Mouse (Mus musculus) adrenal gland, adult 2 months (tissue): ENCODE measurements around the gene Zg16. TPM values are rescaled to one million over a fixed set of nuclear protein-coding genes. Genes with fewer than 3 reads are reported as not detected.

ENCODE experiments used
- DNase-seq: peaks from one replicate; pipeline ENCODE4 v3.0.0; 2021
- long read RNA-seq: library from polyadenylated mRNA; stranded (forward); transcript quantifications from one replicate; pipeline ENCODE4 v2.0.0, GENCODE M21; 2021
- polyA plus RNA-seq: library from polyadenylated mRNA; depleted of rRNA; stranded (reverse); fragments of >200 nt; gene quantifications from 2 replicates; pipeline ENCODE4 v1.2.3, GENCODE M21; 2012; rRNA removed
- total RNA-seq, 2 experiments: library from RNA; stranded (reverse); gene quantifications; 2 replicates each; pipeline ENCODE4 v1.2.3; 2021

The Zg16 gene
- total RNA-seq: not detected
- 0.18 and 0.49 TPM in 2 replicates for polyA plus RNA-seq
- long read RNA-seq: 0 reads

DNA sequence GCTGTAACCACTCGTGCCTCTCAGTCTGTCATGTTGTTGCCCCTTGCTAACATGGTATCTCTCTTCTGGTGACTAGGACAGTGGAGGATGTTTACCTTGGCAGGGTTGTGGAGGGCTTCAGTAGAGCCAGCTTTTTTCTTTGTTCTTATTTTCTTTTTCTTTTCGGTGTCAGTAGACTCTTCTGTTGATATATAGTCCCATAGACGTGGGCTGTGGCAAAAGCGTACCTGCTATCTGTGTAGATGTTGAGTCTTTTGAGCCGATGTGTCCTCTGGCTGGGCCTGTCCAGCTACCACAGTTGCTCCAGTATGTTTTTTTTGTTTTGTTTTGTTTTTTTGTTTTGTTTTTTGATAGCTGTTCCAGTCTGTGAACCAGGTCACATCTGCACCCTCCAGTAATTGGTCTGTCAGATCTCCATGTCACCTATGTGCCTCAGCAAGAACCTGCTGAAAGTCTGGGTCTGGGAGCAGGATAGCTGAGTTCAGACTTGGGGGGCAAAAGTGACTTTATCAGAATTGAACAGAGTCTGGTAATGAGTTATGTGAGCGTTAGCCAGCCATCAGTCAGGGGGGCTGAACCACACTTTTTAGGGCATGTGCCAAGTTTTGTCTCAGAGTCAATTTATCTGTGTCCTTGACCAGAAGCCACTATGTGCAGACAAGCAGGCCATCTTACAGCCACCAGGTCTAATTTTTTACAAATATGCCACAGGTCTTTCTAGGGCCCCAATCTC, at the start of gene Zg16:
Zg16 (minus strand) TSS at position 51 of the 733 bp plus-strand sequence.
- DNase-seq: peak; percentile 63

DNA sequence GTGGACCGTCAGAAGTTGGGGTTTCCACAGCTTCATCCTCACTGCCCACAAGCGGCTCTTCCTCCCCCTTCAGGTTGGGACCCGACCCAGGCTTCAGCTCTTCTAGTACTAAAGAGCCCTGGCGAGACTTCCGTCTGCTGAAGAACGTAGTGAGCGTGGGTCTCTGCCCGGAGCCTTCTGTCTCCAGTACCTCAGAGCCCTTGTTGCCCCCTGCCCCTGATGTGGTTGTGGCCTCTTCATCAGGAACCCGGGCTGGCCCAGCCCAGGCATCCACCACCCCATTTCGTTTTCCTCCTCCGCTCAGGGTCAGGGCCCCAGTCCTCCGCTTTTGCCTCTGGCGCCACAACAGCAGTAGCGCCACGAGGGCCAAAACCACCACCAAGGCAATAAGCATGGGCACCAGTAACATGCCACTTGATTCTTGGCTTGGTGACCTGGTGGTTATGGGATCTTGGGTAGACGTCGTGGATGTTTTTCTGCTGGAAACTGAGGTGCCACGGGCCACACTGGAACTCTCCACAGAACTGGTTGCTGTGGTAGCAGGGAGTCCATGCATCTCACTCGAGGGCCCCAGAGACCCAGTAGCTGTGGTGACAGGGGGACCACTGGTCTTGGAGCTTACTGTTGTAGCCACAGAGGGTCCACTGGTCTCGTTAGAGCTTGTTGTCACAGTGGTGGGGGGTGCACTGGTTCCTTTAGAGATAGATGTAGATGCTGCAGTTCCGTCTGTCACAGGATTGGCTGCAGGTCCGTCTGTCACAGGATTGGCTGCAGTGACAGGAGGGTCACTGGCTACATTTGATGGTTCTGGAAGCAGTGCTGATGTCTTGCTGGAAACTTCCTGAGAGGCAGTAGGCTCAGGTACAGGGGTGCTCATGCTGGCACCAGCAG, 49.3 kb upstream of the Zg16 start:
- no peak for DNase-seq

DNA sequence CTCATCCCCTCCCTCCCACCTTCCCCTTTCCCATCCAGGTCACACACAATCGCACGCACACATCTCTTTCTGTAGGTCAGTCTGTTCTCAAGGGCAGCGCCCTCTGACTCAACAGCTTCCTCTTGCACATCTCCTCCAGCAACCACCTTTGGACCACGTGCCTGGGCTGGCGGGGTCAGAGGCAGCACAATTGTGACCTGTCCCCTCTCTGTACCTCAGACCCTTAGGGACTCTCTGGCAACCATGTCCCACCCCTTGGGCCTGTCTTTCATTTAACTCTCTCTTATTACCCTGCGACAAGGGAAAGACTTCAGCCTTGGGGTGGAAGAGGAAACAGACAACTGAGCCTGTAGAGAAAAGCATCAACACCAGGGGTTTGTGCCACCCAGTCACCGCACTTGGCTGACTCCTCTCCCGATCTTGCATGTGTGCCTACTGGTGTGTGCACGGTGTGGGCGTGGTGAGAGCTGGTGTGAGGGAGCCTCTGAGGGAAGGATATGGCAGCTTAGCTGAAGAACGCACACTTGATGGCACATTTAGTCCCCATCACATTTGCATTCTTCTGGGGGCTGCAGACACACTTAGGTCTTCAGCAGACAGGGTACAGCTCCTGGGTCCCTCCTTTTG, 47.8 kb upstream of the Zg16 start:
- no peak for DNase-seq

DNA sequence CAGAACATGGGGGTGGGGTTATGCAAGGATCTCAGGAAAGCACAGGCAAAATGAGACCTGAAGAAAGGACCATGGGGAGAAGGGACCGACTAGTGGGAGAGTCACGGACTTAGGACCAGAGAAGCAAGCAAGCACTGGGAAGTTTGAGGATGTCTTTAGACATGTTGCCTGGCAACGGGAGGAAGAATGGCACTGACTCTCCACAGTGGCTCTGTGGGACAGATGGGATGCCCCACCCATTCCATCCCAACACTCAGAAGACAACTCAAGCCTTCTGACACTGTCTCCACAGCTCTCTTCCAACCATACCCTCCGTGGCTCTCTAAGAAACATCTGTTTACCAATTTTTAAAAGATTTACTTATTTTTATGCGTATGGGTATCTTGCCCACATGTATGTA, 46.0 kb upstream of the Zg16 start:
- DNase-seq: no peak

DNA sequence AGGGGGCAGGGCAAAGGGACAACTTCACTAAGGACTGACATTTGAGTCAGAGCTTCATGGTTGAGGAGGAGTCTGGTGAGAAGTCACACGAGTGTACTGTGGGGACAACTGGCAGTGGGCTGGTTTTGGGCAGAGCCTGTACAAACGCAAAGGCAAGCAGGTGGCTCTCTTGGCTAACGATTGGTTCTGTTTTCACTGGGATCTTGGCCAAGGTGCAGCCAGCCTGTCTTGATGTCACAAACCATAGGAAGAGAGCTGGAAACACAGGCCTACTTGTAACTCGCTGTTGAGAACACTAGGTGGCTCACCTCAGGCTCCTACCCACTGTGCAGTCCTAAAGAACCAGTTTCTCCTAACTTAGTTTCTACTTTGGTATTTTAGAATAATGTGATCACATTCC, 42.5 kb upstream of the Zg16 start:
- DNase-seq: peak; percentile 54

DNA sequence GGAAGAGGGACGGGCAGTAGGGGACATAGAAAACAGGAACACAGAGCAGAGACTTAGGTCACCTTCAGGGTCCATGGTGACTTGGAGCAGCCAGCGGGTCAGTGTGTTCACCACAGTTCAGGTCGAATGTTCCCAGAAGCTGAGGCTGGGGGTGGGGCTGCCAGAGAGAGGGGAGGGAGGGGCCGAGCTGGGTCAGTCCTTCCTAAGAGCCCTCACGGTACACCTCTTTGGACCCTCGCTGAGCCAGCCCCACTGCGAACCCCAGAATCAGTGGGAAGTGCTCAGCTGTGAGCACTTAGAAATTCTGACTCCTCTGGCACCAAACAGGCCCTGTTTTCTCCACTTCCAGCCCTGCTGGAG, 34.8 kb upstream of the Zg16 start, which contains the start of gene Qprt:
Qprt (minus strand) TSS at position 316 of the 360 bp plus-strand sequence.
- no peak for DNase-seq

DNA sequence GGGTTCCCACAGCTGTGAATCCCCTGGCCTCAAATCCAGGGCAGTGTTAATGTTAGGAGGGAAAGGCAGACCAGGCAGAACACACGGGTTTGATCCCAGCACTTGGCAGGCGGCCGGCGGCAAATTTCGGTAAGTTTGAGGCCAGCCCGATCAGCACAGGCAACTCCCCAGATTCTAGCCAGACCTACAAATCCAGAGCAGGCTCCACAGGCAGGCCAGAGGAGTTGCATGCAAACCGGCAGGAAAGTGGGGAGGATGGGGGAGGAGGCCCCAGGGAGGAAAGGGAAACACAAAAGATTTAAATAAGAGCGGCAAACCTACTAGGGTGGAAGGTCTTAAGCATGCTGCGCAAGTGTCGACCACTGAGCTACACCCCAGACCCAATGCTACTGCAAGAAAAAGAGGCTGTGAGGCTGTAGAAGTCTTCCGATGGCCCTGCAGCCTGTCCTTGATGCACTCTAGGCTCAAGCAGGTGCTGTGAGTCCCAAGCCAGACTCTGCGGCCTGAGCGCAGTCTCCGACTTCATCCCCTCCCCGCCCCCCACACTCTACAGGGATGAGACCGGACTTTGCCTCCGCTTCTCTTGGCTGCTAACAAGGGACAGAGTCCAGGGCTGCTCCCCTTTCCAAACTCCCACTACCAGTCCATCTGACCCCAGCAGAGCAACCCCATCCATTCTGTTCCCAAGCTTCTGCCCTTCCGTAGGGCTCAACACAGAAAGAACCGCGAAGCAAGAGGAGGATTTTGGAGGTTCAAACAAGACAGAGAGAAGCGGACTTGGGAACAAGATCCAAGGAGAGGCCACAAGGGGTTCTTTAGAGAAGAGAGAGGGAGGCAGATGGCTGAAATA, 34.2 kb upstream of the Zg16 start:
- DNase-seq: no peak

DNA sequence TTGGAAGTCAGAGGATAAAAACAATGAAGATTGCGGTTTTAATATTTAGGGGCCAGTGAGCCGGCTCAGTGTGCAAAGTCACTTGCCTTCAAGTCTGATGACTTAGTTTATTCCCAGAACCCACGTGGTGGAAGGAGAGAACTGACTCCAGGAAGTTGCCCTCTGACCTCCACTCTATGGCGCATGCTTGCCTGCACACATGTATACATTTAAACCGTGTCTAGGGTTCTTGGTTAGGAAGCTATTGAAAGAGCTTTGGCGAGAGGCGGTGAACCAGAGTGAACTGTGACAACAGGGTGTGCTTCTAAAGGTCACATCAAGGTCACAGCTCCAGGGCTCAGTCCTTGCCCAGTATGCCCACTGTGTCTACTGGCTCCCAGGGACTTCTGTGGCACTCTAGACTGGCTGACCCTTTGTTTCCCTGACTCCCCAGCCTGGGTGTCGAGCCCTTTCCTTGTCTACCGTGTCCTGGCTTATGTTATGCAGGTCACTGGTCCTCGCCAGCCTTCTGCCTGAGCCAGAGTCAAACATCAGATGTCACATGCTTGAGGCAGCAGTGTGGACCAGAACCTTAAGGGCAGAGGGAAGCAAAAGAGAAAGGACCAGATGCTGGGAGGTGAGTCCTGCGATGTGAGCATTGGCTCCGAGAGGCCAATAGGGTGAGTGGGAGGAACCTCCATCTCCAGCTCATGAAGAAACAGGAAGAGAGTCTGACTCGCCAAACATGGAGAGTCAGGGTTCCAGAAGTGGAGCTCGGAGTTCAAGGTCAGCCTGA, 31.7 kb upstream of the Zg16 start:
- DNase-seq: peak; percentile 29

DNA sequence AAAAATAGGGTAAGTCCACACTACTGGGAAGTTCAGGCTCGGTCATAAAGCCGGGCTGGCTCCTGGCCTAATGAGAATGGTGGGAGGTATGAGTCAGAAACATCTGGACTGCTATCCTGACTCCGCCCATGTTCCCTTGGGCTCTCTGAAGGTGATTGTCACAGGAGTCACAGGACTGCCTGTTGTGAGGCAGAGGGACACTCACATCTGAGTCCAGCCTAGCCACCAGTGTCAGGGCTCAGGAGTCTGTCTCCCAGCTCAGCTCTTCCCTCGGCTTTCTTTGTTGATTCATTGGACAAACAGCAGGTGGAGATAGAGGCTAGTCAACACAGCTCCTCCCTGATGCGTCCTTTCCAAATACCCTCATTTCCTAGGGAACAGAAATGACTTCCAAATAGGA, 30.8 kb upstream of the Zg16 start:
- peak; percentile 69 for DNase-seq

DNA sequence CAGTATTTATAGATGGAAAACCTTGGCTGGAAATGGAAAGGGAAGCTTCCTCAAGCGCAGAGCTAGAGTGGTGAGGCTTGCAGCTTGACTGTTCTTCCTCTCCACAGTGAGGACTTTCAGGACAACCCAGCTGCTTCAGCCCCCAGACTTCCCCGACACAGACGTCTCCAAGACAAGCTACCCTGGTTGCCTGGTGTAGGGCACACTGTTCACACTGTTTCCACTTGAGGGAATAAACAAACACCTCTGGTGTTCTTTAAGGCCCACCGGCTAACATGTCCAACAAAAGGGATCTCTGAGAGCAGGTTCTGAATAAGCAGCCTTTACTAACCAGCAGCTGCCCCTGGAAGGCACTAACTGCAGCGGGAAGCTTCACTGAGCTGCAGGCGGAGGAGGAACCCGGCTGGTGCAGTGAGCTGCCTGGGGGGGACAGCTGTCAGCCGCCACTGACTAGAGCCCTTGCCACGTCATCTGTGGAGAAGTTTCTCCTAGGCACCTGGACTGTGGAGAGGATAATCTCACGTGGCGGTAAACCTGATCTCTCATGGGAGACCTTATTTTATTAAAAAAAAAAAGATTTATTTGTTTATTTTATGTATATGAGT, 29.3 kb upstream of the Zg16 start:
- no peak for DNase-seq

DNA sequence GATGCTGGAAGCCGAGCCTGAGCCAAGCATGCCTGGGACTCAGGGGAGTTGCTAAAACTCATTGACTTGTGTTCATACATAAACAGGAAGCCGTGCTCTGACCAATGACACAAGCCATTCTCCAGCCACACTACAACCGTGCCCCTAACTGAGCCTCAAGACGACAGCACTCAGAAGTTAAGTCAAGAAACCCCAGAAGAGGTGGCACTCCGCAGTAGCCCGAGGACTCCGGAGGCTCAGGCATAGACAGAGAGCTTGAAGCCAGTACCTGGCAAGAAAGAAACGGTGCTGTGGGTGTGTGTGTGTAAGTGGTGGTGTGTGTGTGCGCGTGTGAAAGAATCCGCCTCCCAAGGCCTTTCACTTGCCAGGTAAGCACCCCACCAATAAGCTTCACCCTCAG, 27.8 kb upstream of the Zg16 start:
- DNase-seq: no peak

DNA sequence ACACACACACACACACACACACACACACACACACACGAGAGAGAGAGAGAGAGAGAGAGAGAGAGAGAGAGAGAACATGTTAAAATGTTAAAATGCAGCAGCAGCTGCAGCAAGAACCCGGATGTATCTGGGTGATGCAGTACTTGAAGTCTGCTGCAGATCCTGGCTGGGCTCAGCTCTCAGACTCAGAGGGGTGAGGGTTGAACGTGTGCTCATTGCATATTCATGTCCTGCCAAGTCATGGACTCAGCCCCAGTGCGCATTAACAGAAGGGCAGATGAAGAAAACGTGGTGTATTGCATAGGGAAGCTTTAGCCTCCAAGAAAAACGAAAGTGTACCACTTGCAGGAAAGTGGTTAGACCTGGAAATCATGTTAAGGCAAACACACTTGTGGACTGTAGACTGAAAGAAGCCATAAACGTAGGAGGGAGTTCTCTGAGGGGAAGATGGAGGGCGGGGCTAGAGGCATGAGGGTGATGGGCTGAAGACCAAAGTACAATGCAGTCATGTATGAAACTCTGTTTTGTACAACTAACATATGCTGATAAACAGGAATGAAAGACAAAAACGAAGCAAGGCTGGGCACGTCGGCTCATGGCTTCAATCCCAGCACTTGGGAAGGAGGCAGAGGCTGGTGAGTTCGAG, 26.6 kb upstream of the Zg16 start:
- DNase-seq: no peak

DNA sequence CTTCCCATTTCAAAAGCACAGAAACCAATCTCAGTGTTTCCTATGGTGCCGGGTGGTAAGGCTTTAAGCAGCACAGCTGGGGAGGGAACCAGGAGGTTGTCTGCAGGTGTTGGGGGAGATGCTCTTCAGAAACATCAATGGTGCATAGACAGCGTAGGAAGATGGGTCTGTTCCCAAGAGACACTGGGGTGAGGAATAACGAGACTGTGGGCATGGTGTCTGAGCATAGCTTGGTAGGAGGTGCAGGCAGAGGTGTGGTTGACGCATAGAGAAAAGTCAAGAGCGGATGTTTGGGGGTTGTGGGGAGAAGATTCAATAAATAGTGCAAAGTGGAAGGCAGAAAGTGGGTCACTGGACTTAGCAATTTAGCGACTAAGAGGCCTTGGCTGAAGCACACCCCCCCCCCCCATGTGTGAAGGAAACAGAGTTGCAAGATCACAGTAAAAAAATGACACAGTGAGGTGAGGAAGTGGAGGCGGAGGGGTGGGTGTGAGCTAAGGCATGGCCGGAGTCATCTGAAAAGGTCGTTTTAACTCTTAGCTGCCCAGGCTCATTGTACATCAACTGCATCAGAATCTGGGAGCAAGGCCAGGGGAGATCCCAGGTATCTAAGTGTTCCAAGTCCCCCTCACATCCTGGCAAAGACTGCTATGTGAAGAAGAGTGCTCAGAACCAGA, 25.9 kb upstream of the Zg16 start:
- no peak for DNase-seq

DNA sequence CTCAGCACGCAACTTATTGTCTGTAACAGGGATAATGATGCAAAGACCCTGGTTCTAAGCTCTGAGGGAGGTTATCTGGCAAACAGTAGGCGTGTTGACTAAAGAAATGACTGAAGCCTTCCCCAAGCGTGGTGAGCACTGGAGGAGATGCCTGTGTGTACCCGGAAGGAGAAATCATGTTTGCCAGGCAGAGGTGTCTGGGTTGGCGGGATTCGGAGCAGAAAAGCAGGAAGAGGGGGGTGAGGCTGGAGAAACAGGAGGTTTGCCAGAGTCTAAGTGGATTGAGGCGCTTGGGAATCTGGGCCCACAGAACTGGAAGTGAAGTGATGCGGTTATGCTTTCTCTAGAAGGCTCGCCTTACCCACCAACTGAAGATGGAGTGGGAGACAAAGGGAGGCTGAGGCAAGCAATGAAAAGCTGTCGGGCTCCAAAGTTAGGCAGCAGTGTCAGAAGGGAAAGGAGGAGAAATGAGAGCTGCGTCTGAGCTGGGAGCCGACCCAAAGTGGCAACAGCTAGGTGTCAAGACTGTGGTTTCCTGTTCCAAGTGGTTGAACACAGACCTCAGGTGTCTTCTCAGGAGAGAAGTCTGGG, 25.2 kb upstream of the Zg16 start:
- DNase-seq: no peak

DNA sequence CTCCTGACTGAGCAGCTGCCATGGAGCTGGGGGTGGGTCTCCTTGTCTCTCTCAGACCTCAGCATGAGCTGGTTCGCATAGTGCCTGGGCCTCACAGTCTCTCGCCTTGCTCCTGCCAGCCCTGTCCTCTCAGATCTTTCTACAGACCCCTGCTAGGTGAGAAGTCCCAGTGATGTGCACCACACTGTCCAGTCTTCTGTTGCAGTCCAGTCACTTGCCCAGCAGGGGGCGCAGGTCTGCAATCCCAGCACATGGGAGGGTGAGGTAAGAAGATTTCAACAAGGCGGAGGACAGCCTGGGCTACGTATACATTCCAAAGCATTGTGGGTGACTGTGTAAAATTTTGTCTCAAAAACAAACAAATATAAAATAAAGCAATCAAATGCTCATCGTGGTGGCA, 24.3 kb upstream of the Zg16 start:
- peak; percentile 50 for DNase-seq

DNA sequence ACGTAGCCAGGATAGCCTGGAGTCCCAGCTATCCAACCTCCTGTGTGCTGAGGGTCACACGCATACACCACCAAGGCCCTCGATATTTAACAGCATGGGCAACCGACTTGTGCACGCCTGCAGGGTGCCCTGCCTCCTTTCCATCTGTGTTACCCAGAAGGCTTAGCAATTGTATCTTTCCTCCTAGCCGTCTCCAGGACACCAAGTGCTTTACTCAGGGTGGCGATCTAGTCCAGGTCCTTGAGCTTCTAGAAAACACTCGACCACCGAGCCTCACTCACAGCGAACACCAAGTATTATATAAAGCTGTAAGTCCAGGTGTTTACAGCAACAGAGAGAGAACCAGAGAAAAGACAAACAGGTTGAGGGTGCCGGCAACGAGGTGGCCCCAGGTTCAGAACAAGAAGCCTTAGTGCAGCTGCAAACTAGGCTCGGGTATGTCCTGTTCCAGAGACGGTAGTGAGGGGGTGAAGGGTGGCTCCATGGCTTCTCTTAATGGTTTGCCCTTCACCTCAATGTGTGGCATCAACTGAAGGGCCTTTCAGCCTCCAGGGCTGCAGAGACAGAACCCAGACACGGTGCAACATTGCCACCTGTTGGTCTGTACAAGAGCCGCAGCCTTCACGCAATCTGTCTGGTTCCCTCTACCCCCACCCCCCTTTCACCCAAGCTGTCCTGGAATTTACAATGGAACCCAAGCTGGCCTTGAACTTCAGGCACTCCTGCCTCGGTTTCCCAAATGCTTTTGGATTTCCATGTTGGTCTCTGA, 23.3 kb upstream of the Zg16 start:
- DNase-seq: peak; percentile 71

DNA sequence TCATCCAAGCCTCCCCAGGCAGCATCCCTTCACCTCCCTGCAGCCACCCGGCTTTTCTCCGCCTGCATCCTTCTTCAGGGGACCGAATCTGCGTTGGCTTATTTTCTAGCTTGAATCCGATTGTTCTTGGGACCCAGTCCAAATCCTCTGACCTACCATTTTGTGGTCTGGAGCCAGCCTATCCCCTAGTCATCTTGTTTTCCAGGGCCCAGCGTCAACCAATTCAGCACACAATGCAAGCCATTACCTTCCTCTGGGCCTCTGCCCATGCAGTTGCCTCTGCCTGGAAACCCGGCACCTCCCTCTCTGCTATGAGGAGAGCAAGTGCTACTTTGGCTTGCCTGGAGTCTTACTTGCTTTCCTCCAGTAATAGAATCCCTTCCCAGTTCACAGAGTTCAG, 18.4 kb upstream of the Zg16 start:
- no peak for DNase-seq
